ENCODE assay signal across 21 mouse cellular contexts in the genomic region with DNA sequence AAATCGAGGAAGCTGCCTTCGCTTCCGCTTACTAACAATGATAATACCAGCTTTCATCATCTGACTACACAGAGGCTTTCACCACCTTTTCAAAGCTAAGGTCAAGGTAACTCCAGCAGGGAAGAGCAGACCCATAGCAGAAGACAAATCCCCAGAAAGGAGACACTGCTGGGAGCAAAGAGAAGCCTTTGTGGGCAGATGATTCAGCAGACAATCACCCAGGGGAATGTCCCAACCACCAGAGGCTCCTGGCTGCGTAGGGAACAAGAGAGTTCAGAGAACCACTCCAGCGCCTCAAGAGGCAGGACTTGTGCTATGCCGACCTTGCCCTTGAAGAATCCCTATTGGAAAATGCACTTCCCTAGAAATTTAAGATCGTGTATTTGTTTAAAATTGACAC. TPM values are rescaled to one million over a fixed set of nuclear protein-coding genes. Genes with fewer than 3 reads are reported as not detected.
A peak's percentile ranks its signal among the peaks of the same experiment; 100 is the strongest.
DNase-seq lines count a peak whose midpoint lies in the region.
"Had no signal": no experiment of that assay in that cellular context is flagged by ENCODE, and none has a peak within 500 bp of the region (broad histone marks: within the 10 kb centered on the region; RNA-seq: fewer than 3 reads in every experiment).

No protein-coding gene starts in this region.

- peak; percentile 73 for DNase-seq in adrenal gland, adult 2 months
- DNase-seq in adrenal gland, adult 18-20 months (ENCODE audit: low spot score in 2 of 2): no peak
- DNase-seq in ES-CJ7 (ENCODE audit: low read depth, low spot score) (peak; percentile 12), ZHBTc4 (ENCODE audit: low read depth, low spot score) (peak; percentile 3)
- DNase-seq in adrenal gland, postnatal 25 days: peak; percentile 16
- DNase-seq in B cell, adult 2 months: no peak
- DNase-seq in cerebellum, adult 11-12 months: no peak
- no peak for DNase-seq in kidney, postnatal 14 days
- DNase-seq: cerebellum, adult 9-10 months; cerebellum, postnatal 36 days; embryo, embryonic 11 days; gastrocnemius, postnatal 25 days; heart, adult 11 months; heart, postnatal 4 days; kidney, postnatal 25 days; lung, postnatal 4 days; spleen, adult 18-20 months; thymus, adult 18-20 months; thymus, postnatal 25 days had no signal

RNA-seq across cellular contexts. Expression of a gene that starts 29.1 kb away (rescaled TPM):
- 10 to 100 TPM; 31.1 to 70.0 TPM for total RNA-seq in adrenal gland, adult 2 months (2021)
- polyA plus RNA-seq in adrenal gland, adult 2 months (2012; rRNA removed): 3.0 and 3.2 TPM in 2 replicates
- total RNA-seq in adrenal gland, adult 18-20 months (2021): 10 to 100 TPM; 45.4 to 52.3 TPM
- total RNA-seq in adrenal gland, postnatal 25 days (2021): 31.3 and 35.4 TPM in 2 replicates
- total RNA-seq: CH12.LX, G1E had no signal
- polyA plus RNA-seq: G1E had no signal

Comparison
In these comparisons a context has a peak if more than half of its experiments do, and no peak if none do; other contexts are left out.
1. DNase-seq: peak in adrenal gland, adult 2 months (single experiment), ES-CJ7 (single experiment), ZHBTc4 (single experiment) and adrenal gland, postnatal 25 days (single experiment); none in adrenal gland, adult 18-20 months (0 of 2), B cell, adult 2 months (0 of 2), cerebellum, adult 11-12 months (single experiment) and kidney, postnatal 14 days (single experiment).